Mouse (Mus musculus) bone marrow, adult 2 months (tissue): Measurements from ENCODE around the gene Zar1.
"Not testable (repeated sequence)": the region's sequence is repeated elsewhere in the genome, so short reads cannot be mapped to it uniquely, and the experiment has no call there.

ENCODE experiments used
- CTCF ChIP-seq: fragments of 200-500 bp; IDR thresholded peaks from 2 replicates; pipeline ENCODE4 v1.5.1; 2011; ENCODE audit warnings: low read length, control low read depth; ENCODE audit not compliant: control insufficient read depth, insufficient read depth
- POLR2A ChIP-seq: fragments of 200-500 bp; IDR thresholded peaks from 2 replicates; pipeline ENCODE4 v1.6.1; 2011; ENCODE audit warnings: low read depth, mild to moderate bottlenecking, control low read depth, low read length, borderline replicate concordance; ENCODE audit not compliant: control insufficient read depth

GRCm38 (mm10) chr5:72579599-72579998 lies 1.5 kb downstream of the Zar1 start:
- TF ChIP-seq POLR2A, CTCF: not testable (repeated sequence)
